Mouse (Mus musculus): ENCODE data around the gene Ugt2a1. TPM values are rescaled to one million over a fixed set of nuclear protein-coding genes. Genes with fewer than 3 reads are reported as not detected.
"Not testable (repeated sequence)": the region's sequence is repeated elsewhere in the genome, so short reads cannot be mapped to it uniquely, and the experiment has no call there.

Ugt2a1 gene
- polyA plus RNA-seq, 1 experiment, result not detected

DNA sequence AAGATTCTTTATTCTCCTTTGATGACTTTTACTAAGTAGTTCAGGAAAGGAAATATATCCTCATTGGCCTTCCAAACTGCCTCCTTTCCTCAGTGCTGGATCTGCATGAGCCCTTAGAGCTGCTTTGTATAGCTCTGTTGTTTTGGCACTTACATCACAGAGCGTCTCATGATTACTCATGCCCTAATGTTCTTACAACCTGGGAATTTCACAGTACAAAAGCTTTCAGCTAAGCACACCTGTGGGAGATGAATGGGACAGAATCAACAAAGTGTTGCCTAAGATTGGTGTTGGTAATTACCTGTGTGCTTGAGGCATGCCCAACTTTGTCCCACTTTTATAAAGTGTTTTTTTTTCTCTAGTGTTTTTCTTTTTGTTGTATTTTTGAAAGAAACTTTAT, 12.0 kb upstream of the Ugt2a1 start:
- Histone ChIP-seq H3K36me3 (ENCODE audit: control insufficient read depth, insufficient read depth, low read length, poor library complexity, severe bottlenecking) (no peaks in the 10 kb centered on the region), H3K9me3 (replicated peaks; ENCODE audit: control insufficient read depth, insufficient read depth, low read length, poor library complexity, severe bottlenecking) (no peaks in the 10 kb centered on the region), H3K4me3 (ENCODE audit: low read depth, low read length) (no peak overlapping the region), H3K27ac (ENCODE audit: insufficient read depth, low read length) (no peak overlapping the region), H3K9ac (ENCODE audit: low read depth, poor library complexity, severe bottlenecking) (no peak overlapping the region), H3K27me3 (ENCODE audit: control insufficient read depth, insufficient read depth, low read length, poor library complexity, severe bottlenecking) (no peaks in the 10 kb centered on the region), H3K4me1 (ENCODE audit: control insufficient read depth, insufficient read depth, low read length) (no peaks in the 10 kb centered on the region)
- TF ChIP-seq POLR2A (IDR thresholded peaks at IDR 0.05; ENCODE audit: insufficient read depth, low read length), result no peak
- no peak for TF ChIP-seq CTCF (IDR thresholded peaks at IDR 0.05; ENCODE audit: low read depth, low read length)

DNA sequence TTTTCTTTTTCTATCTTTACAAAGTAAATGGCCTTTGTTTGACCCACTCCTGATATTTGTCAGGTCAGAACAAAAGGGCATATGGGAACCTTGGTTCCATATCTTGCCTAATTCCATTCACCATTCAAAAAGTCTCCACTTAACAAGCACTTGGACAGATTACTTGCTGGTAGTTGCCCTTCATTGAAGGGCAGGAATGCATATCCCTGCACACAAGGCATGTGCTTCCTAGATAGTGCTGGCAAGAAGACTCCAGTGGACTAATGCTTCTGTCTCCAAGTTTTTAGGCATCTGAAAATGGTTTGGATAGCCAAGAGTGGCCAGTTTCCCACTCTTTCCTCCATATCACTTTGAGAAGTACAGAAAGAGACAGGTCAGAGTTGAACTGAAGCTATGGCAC, 8.7 kb upstream of the Ugt2a1 start:
- H3K27me3 ChIP-seq (ENCODE audit: control insufficient read depth, insufficient read depth, low read length, poor library complexity, severe bottlenecking), result no peaks in the 10 kb centered on the region
- TF ChIP-seq CTCF (IDR thresholded peaks at IDR 0.05; ENCODE audit: low read depth, low read length) (no peak), POLR2A (IDR thresholded peaks at IDR 0.05; ENCODE audit: insufficient read depth, low read length) (no peak), EP300 (IDR thresholded peaks at IDR 0.05; ENCODE audit: insufficient read depth, low read depth, low read length) (no peak)
- H3K4me1 ChIP-seq (ENCODE audit: control insufficient read depth, insufficient read depth, low read length), result no peaks in the 10 kb centered on the region
- H3K4me3 ChIP-seq (ENCODE audit: low read depth, low read length), result no peak overlapping the region
- no peaks in the 10 kb centered on the region for H3K9me3 ChIP-seq (replicated peaks; ENCODE audit: control insufficient read depth, insufficient read depth, low read length, poor library complexity, severe bottlenecking)
- H3K27ac ChIP-seq (ENCODE audit: insufficient read depth, low read length), result no peak overlapping the region
- H3K36me3 ChIP-seq (ENCODE audit: control insufficient read depth, insufficient read depth, low read length, poor library complexity, severe bottlenecking), result no peaks in the 10 kb centered on the region
- H3K9ac ChIP-seq (ENCODE audit: low read depth, poor library complexity, severe bottlenecking), result no peak overlapping the region

DNA sequence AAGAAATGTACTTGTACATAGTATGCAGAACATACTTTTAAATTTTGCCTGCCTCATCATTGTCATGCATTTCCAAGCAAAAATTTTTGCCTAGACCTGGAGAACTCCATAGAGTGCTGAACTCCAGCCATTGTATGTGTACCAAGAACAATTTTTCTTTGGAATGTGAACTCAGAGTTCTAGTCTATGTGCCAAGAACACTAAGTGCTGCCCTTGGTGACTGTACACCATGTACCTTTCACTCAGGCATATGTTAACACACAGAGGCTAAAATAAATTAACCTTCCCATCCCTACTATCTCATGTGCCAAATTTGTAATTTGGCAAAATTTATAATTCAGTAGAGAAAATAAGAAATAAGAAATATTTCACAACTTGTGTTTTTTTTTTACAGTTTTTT, 8.3 kb upstream of the Ugt2a1 start:
- TF ChIP-seq POLR2A (IDR thresholded peaks at IDR 0.05; ENCODE audit: insufficient read depth, low read length), result no peak
- TF ChIP-seq EP300 (IDR thresholded peaks at IDR 0.05; ENCODE audit: insufficient read depth, low read depth, low read length), result no peak
- no peak for TF ChIP-seq CTCF (IDR thresholded peaks at IDR 0.05; ENCODE audit: low read depth, low read length)

DNA sequence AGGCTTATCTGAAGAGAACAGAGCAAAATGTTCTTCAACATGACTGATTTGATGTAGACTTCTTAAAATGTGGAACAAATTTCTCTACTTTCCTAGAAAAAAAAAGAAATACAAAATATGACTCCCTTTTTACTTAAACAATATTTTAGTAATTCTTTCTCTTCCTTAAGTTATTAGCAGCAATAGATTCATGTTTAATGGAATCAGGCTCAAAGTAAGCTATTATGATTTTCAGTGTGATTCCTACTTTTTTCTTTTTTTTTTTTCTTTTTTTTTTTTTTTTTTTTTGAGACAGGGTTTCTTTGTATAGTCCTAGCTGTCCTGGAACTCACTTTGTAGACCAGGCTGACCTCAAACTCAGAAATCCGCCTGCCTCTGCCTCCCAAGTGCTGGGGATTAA, 4.0 kb downstream of the Ugt2a1 start, which contains the start of gene Gm43638:
TSS of gene Gm43638 (minus strand) at position 101 of the 400 bp plus-strand sequence.
- H3K27ac ChIP-seq (ENCODE audit: insufficient read depth, low read length); H3K4me1 ChIP-seq (ENCODE audit: control insufficient read depth, insufficient read depth, low read length); H3K36me3 ChIP-seq (ENCODE audit: control insufficient read depth, insufficient read depth, low read length, poor library complexity, severe bottlenecking); H3K27me3 ChIP-seq (ENCODE audit: control insufficient read depth, insufficient read depth, low read length, poor library complexity, severe bottlenecking); H3K9ac ChIP-seq (ENCODE audit: low read depth, poor library complexity, severe bottlenecking); H3K9me3 ChIP-seq (replicated peaks; ENCODE audit: control insufficient read depth, insufficient read depth, low read length, poor library complexity, severe bottlenecking); H3K4me3 ChIP-seq (ENCODE audit: low read depth, low read length): not testable (repeated sequence)

More for the DNA sequence above, 8.3 kb upstream of the Ugt2a1 start:
- Histone ChIP-seq H3K36me3 (ENCODE audit: control insufficient read depth, insufficient read depth, low read length, poor library complexity, severe bottlenecking) (no peaks in the 10 kb centered on the region), H3K27ac (ENCODE audit: insufficient read depth, low read length) (no peak overlapping the region), H3K27me3 (ENCODE audit: control insufficient read depth, insufficient read depth, low read length, poor library complexity, severe bottlenecking) (no peaks in the 10 kb centered on the region), H3K4me1 (ENCODE audit: control insufficient read depth, insufficient read depth, low read length) (no peaks in the 10 kb centered on the region), H3K9ac (ENCODE audit: low read depth, poor library complexity, severe bottlenecking) (no peak overlapping the region), H3K9me3 (replicated peaks; ENCODE audit: control insufficient read depth, insufficient read depth, low read length, poor library complexity, severe bottlenecking) (no peaks in the 10 kb centered on the region), H3K4me3 (ENCODE audit: low read depth, low read length) (no peak overlapping the region)

DNA sequence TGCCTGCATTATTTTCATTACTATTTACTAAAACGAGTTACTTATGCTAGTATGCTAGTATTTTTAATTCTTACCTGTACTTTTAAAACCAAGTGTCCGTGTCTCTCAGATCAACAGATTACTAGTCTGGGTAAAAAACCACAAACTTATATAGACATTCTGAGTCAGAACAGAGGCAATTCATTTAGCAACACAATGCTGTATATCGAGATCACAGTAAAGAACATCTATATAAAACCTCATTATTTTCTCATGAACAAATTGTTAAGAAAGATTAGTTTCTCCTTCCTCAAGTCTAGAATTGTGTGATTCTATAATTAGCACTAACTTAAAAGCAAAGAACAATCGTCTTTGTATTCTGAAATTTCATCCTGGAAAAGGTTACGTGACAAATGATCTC, 8.5 kb downstream of the Ugt2a1 start, which contains the start of gene Ugt2a2:
TSS of gene Ugt2a2 (minus strand) at position 101 of the 400 bp plus-strand sequence.
- TF ChIP-seq POLR2A (IDR thresholded peaks at IDR 0.05; ENCODE audit: insufficient read depth, low read length), result no peak
- no peak for TF ChIP-seq EP300 (IDR thresholded peaks at IDR 0.05; ENCODE audit: insufficient read depth, low read depth, low read length)
- TF ChIP-seq CTCF (IDR thresholded peaks at IDR 0.05; ENCODE audit: low read depth, low read length), result no peak
- Histone ChIP-seq H3K27ac (ENCODE audit: insufficient read depth, low read length) (no peak within 1 kb of the TSS), H3K36me3 (ENCODE audit: control insufficient read depth, insufficient read depth, low read length, poor library complexity, severe bottlenecking) (no peaks in the 10 kb centered on the region)

DNA sequence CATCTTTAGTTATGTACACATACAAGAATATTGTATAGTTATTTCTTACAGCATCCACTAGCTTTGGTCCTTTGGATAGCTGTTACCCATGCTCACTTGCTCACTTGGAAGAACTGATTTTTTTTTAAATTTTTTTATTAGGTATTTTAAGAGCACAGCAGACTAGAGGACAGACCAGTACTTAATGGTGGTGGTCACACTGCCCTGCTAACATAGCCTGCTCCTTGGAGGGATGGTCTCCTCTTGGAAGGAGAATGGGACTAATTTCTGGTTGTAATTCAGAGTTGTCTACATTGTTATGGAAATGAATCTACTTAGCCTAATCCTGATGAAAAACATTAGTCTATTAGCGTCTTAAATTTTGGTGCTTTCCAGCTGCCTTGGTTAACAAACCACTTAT, 31.9 kb downstream of the Ugt2a1 start:
- TF ChIP-seq POLR2A (IDR thresholded peaks at IDR 0.05; ENCODE audit: insufficient read depth, low read length) (no peak), EP300 (IDR thresholded peaks at IDR 0.05; ENCODE audit: insufficient read depth, low read depth, low read length) (no peak), CTCF (IDR thresholded peaks at IDR 0.05; ENCODE audit: low read depth, low read length) (no peak)
- Histone ChIP-seq H3K4me3 (ENCODE audit: low read depth, low read length) (no peak overlapping the region), H3K9ac (ENCODE audit: low read depth, poor library complexity, severe bottlenecking) (no peak overlapping the region), H3K36me3 (ENCODE audit: control insufficient read depth, insufficient read depth, low read length, poor library complexity, severe bottlenecking) (no peaks in the 10 kb centered on the region), H3K27me3 (ENCODE audit: control insufficient read depth, insufficient read depth, low read length, poor library complexity, severe bottlenecking) (no peaks in the 10 kb centered on the region), H3K27ac (ENCODE audit: insufficient read depth, low read length) (no peak overlapping the region), H3K4me1 (ENCODE audit: control insufficient read depth, insufficient read depth, low read length) (no peaks in the 10 kb centered on the region), H3K9me3 (replicated peaks; ENCODE audit: control insufficient read depth, insufficient read depth, low read length, poor library complexity, severe bottlenecking) (no peaks in the 10 kb centered on the region)

More for the DNA sequence above, 8.5 kb downstream of the Ugt2a1 start, which contains the start of gene Ugt2a2:
- Histone ChIP-seq H3K4me3 (ENCODE audit: low read depth, low read length) (no peak within 1 kb of the TSS), H3K9me3 (replicated peaks; ENCODE audit: control insufficient read depth, insufficient read depth, low read length, poor library complexity, severe bottlenecking) (no peaks in the 10 kb centered on the region), H3K27me3 (ENCODE audit: control insufficient read depth, insufficient read depth, low read length, poor library complexity, severe bottlenecking) (no peaks in the 10 kb centered on the region), H3K4me1 (ENCODE audit: control insufficient read depth, insufficient read depth, low read length) (no peaks in the 10 kb centered on the region), H3K9ac (ENCODE audit: low read depth, poor library complexity, severe bottlenecking) (no peak within 1 kb of the TSS)

Data from ES-Bruce4 (cell line).